Mouse (Mus musculus) neural tube, embryonic 11.5 days (tissue): Measurements from ENCODE around the gene Sh3rf1. TPM values are rescaled to one million over a fixed set of nuclear protein-coding genes. Genes with fewer than 3 reads are reported as not detected.

Experiments used
- ATAC-seq: fragments of 200-750 bp; cut with Nextera tagmentation; 2 replicates; pipeline ENCODE4 v1.8.0; 2017; ENCODE audit warnings: moderate number of reproducible peaks, mild to moderate bottlenecking, moderate TSS enrichment, moderate library complexity; ENCODE audit not compliant: insufficient read depth, low FRiP score, low TSS enrichment
- DNase-seq: peaks from one replicate; pipeline ENCODE4 v3.0.0-alpha.2; 2015; ENCODE audit warnings: low spot score
- H3K27ac ChIP-seq: fragments of 300-500 bp; sonication (generic); 2 replicates; pipeline ENCODE4 v1.5.1; 2014; ENCODE audit warnings: low read depth, mild to moderate bottlenecking, low read length
- H3K27me3 ChIP-seq: fragments of 300-500 bp; sonication (generic); 2 replicates; pipeline ENCODE4 v1.6.1; 2014; ENCODE audit warnings: mild to moderate bottlenecking, low read length, mixed read lengths; ENCODE audit not compliant: control insufficient read depth, insufficient read depth
- H3K36me3 ChIP-seq: fragments of 300-500 bp; sonication (generic); 2 replicates; pipeline ENCODE4 v1.6.1; 2014; ENCODE audit warnings: mild to moderate bottlenecking, low read length, moderate library complexity, mixed read lengths; ENCODE audit not compliant: control insufficient read depth, insufficient read depth
- H3K4me1 ChIP-seq: fragments of 300-500 bp; sonication (generic); 2 replicates; pipeline ENCODE4 v1.6.1; 2014; ENCODE audit warnings: low read length, mixed read lengths; ENCODE audit not compliant: control insufficient read depth, insufficient read depth
- H3K4me2 ChIP-seq: fragments of 300-500 bp; sonication (generic); 2 replicates; pipeline ENCODE4 v1.6.1; 2014; ENCODE audit warnings: low read depth, mild to moderate bottlenecking, moderate library complexity
- H3K4me3 ChIP-seq: fragments of 300-500 bp; sonication (generic); 2 replicates; pipeline ENCODE4 v1.5.1; 2014; ENCODE audit warnings: low read depth, low read length
- H3K9ac ChIP-seq: fragments of 300-500 bp; sonication (generic); 2 replicates; pipeline ENCODE4 v1.6.1; 2014; ENCODE audit warnings: mild to moderate bottlenecking, low read length
- H3K9me3 ChIP-seq: fragments of 300-500 bp; sonication (generic); 2 replicates; pipeline ENCODE4 v1.6.1; 2016; ENCODE audit warnings: low read length; ENCODE audit not compliant: control insufficient read depth
- WGBS: fragments of 180-500 bp; shearing (Covaris S2); extraction: QIAGEN DNeasy Blood & Tissue Kit; methylation state at CpG from one replicate; pipeline ENCODE4 v1.1.7; 2014; 5-methylcytosine and 5-hydroxymethylcytosine counted together
- polyA plus RNA-seq: library from polyadenylated mRNA; unstranded; fragments of >200 nt; fragmentation: Nextera tagmentation; extraction: Ambion mirVana; gene quantifications from 2 replicates; pipeline ENCODE4 v1.2.1, GENCODE M21; 2014

The Sh3rf1 gene
- polyA plus RNA-seq, 1 experiment from 2014 or later: 22.9 TPM

GRCm38 (mm10) chr8:61264881-61265280 is 41.2 kb downstream of the Sh3rf1 start:
- no peak for DNase-seq
- H3K9me3 ChIP-seq: no peaks in the 10 kb centered on the region
- no peaks in the 10 kb centered on the region for H3K36me3 ChIP-seq
- H3K9ac ChIP-seq: no peak overlapping the region
- H3K4me1 ChIP-seq: no peaks in the 10 kb centered on the region
- WGBS: 87% methylated on average over 7 of the region's 7 CpGs
- no peak overlapping the region for H3K4me3 ChIP-seq
- H3K27ac ChIP-seq: no peak overlapping the region
- ATAC-seq: no peak
- no peaks in the 10 kb centered on the region for H3K27me3 ChIP-seq
- H3K4me2 ChIP-seq: no peak overlapping the region

- Histone ChIP-seq H3K9ac (no peak overlapping the region), H3K4me2 (no peak overlapping the region), H3K4me3 (no peak overlapping the region), H3K9me3 (no peaks in the 10 kb centered on the region), H3K27ac (no peak overlapping the region), H3K27me3 (no peaks in the 10 kb centered on the region), H3K4me1 (no peaks in the 10 kb centered on the region), H3K36me3 (no peaks in the 10 kb centered on the region)
- 89% methylated on average over 5 of the region's 5 CpGs for WGBS
- DNase-seq (no peak), ATAC-seq (no peak)
Observed at GRCm38 (mm10) chr8:61265390-61265789, 41.7 kb downstream of the Sh3rf1 start.

- no peaks in the 10 kb centered on the region for H3K9me3 ChIP-seq
- H3K4me1 ChIP-seq: no peaks in the 10 kb centered on the region
- no peak overlapping the region for H3K27ac ChIP-seq
- H3K9ac ChIP-seq: no peak overlapping the region
- H3K36me3 ChIP-seq: no peaks in the 10 kb centered on the region
- H3K4me3 ChIP-seq: no peak overlapping the region
- no peak for DNase-seq
- H3K4me2 ChIP-seq: no peak overlapping the region
- WGBS: 95% methylated on average over 1 of the region's 1 CpGs
- ATAC-seq: no peak
- H3K27me3 ChIP-seq: no peaks in the 10 kb centered on the region
Observed at GRCm38 (mm10) chr8:61267061-61267460, 43.4 kb downstream of the Sh3rf1 start.

GRCm38 (mm10) chr8:61267692-61268091 is 44.0 kb downstream of the Sh3rf1 start:
- Histone ChIP-seq H3K9me3 (no peaks in the 10 kb centered on the region), H3K4me3 (no peak overlapping the region), H3K36me3 (no peaks in the 10 kb centered on the region), H3K9ac (no peak overlapping the region), H3K4me2 (no peak overlapping the region), H3K27me3 (no peaks in the 10 kb centered on the region), H3K4me1 (no peaks in the 10 kb centered on the region), H3K27ac (no peak overlapping the region)
- DNase-seq: no peak
- 79% methylated on average over 8 of the region's 8 CpGs for WGBS
- no peak for ATAC-seq

- H3K27me3 ChIP-seq: no peaks in the 10 kb centered on the region
- 88% methylated on average over 10 of the region's 10 CpGs for WGBS
Observed at GRCm38 (mm10) chr8:61268233-61268916, 44.7 kb downstream of the Sh3rf1 start.

GRCm38 (mm10) chr8:61270016-61270415 is 46.3 kb downstream of the Sh3rf1 start:
- ATAC-seq (no peak), DNase-seq (no peak)
- H3K4me1 ChIP-seq: peaks cover 16% of the 10 kb centered on the region
- H3K9ac ChIP-seq: no peak overlapping the region
- no peaks in the 10 kb centered on the region for H3K9me3 ChIP-seq
- H3K27me3 ChIP-seq: no peaks in the 10 kb centered on the region
- H3K36me3 ChIP-seq: no peaks in the 10 kb centered on the region
- H3K4me3 ChIP-seq: no peak overlapping the region
- no peak overlapping the region for H3K4me2 ChIP-seq
- 70% methylated on average over 11 of the region's 11 CpGs for WGBS
- no peak overlapping the region for H3K27ac ChIP-seq

More at GRCm38 (mm10) chr8:61268233-61268916, 44.7 kb downstream of the Sh3rf1 start:
- Histone ChIP-seq H3K9me3 (no peaks in the 10 kb centered on the region), H3K4me3 (no peak overlapping the region), H3K36me3 (no peaks in the 10 kb centered on the region), H3K4me2 (no peak overlapping the region), H3K27ac (no peak overlapping the region), H3K4me1 (0 out of 2 replicates have a peak, but pooled peaks cover 3% of the 10 kb centered on the region), H3K9ac (no peak overlapping the region)
- DNase-seq (no peak), ATAC-seq (no peak)

GRCm38 (mm10) chr8:61270541-61270940 is 46.9 kb downstream of the Sh3rf1 start:
- ATAC-seq: no peak
- Histone ChIP-seq H3K27ac (no peak overlapping the region), H3K9me3 (no peaks in the 10 kb centered on the region)

GRCm38 (mm10) chr8:61270961-61271360 is 47.3 kb downstream of the Sh3rf1 start:
- 61% methylated on average over 5 of the region's 6 CpGs for WGBS
- H3K36me3 ChIP-seq: no peaks in the 10 kb centered on the region
- no peak overlapping the region for H3K27ac ChIP-seq
- H3K4me3 ChIP-seq: no peak overlapping the region
- H3K4me1 ChIP-seq: peaks cover 23% of the 10 kb centered on the region
- DNase-seq (no peak), ATAC-seq (no peak)
- H3K9me3 ChIP-seq: no peaks in the 10 kb centered on the region
- H3K27me3 ChIP-seq: no peaks in the 10 kb centered on the region
- no peak overlapping the region for H3K9ac ChIP-seq
- H3K4me2 ChIP-seq: no peak overlapping the region

More at GRCm38 (mm10) chr8:61270541-61270940, 46.9 kb downstream of the Sh3rf1 start:
- no peak for DNase-seq
- Histone ChIP-seq H3K36me3 (no peaks in the 10 kb centered on the region), H3K4me3 (no peak overlapping the region), H3K4me1 (peaks cover 20% of the 10 kb centered on the region), H3K9ac (no peak overlapping the region), H3K27me3 (no peaks in the 10 kb centered on the region), H3K4me2 (no peak overlapping the region)
- 87% methylated on average over 9 of the region's 9 CpGs for WGBS

GRCm38 (mm10) chr8:61272838-61273237 is 49.2 kb downstream of the Sh3rf1 start:
- ATAC-seq (no peak), DNase-seq (no peak)
- H3K27me3 ChIP-seq: no peaks in the 10 kb centered on the region
- H3K9me3 ChIP-seq: no peaks in the 10 kb centered on the region
- no peaks in the 10 kb centered on the region for H3K36me3 ChIP-seq
- H3K27ac ChIP-seq: no peak overlapping the region
- H3K4me1 ChIP-seq: peaks cover 23% of the 10 kb centered on the region
- WGBS: 71% methylated on average over 3 of the region's 3 CpGs
- H3K4me3 ChIP-seq: no peak overlapping the region
- no peak overlapping the region for H3K4me2 ChIP-seq
- no peak overlapping the region for H3K9ac ChIP-seq
